Mouse (Mus musculus) small intestine, adult 2 months (tissue): ENCODE results near the gene Nfe2l1. TPM values are rescaled to one million over a fixed set of nuclear protein-coding genes. Genes with fewer than 3 reads are reported as not detected.

Experiments
- H3K27ac ChIP-seq: fragments of 200-500 bp; 2 replicates; pipeline ENCODE4 v1.5.1; 2012; ENCODE audit warnings: low read depth, low read length, control low read depth, inconsistent platforms; ENCODE audit not compliant: insufficient read depth
- H3K27me3 ChIP-seq: fragments of 200-500 bp; 2 replicates; pipeline ENCODE4 v1.6.1; 2012; ENCODE audit warnings: mild to moderate bottlenecking, moderate library complexity, low read length, inconsistent platforms; ENCODE audit not compliant: control insufficient read depth, insufficient read depth
- H3K36me3 ChIP-seq: fragments of 200-500 bp; 2 replicates; pipeline ENCODE4 v1.6.1; 2012; ENCODE audit warnings: mild to moderate bottlenecking, low read length, control low read depth, inconsistent platforms; ENCODE audit not compliant: control insufficient read depth, insufficient read depth
- H3K4me1 ChIP-seq: fragments of 200-500 bp; 2 replicates; pipeline ENCODE4 v1.6.1; 2012; ENCODE audit warnings: low read length, inconsistent platforms, mixed read lengths; ENCODE audit not compliant: control insufficient read depth, insufficient read depth, insufficient read length
- H3K4me3 ChIP-seq: fragments of 200-500 bp; 2 replicates; pipeline ENCODE4 v1.5.1; 2012; ENCODE audit warnings: low read depth, mild to moderate bottlenecking, control low read depth, inconsistent platforms, low read length, moderate library complexity
- CTCF ChIP-seq: fragments of 200-500 bp; IDR thresholded peaks from 2 replicates; pipeline ENCODE4 v1.5.1; 2012; ENCODE audit warnings: low read depth, mild to moderate bottlenecking, control low read depth, inconsistent platforms, low read length, moderate library complexity, mixed read lengths; ENCODE audit not compliant: insufficient replicate concordance, insufficient read length; ENCODE audit errors: extremely low read depth
- POLR2A ChIP-seq: fragments of 200-500 bp; IDR thresholded peaks from 2 replicates; pipeline ENCODE4 v1.6.1; 2012; ENCODE audit warnings: low read depth, mild to moderate bottlenecking, control low read depth, inconsistent platforms, low read length, moderate library complexity
- WGBS: fragments of 180-500 bp; shearing (Covaris S2); methylation state at CpG from one replicate; pipeline ENCODE4 v1.1.7; 2018; 5-methylcytosine and 5-hydroxymethylcytosine counted together
- polyA plus RNA-seq: library from polyadenylated mRNA; depleted of rRNA; stranded (reverse); fragments of >200 nt; gene quantifications from 2 replicates; pipeline ENCODE4 v1.2.3, GENCODE M21; 2012

Gene Nfe2l1
- polyA plus RNA-seq, 1 experiment = 87.5 TPM

- 53% methylated on average over 9 of the region's 9 CpGs for WGBS
- Histone ChIP-seq H3K27ac (0 out of 2 replicates have a peak overlapping the region, but pooled peaks have one; percentile 3), H3K4me3 (0 out of 2 replicates have a peak overlapping the region, but pooled peaks have one; percentile 12), H3K4me1 (peaks cover 27% of the 10 kb centered on the region), H3K36me3 (peaks cover 8% of the 10 kb centered on the region), H3K27me3 (no peaks in the 10 kb centered on the region)
- TF ChIP-seq CTCF (no peak), POLR2A (no peak)
Observed at GRCm38 (mm10) chr11:96827917-96828316, 1.9 kb downstream of the Nfe2l1 start.

GRCm38 (mm10) chr11:96827062-96827581, 2.6 kb downstream of the Nfe2l1 start:
- Histone ChIP-seq H3K36me3 (peaks cover 11% of the 10 kb centered on the region), H3K27me3 (no peaks in the 10 kb centered on the region), H3K4me3 (peak overlapping the region; percentile 4; the same call in 1 of the 2 replicates), H3K4me1 (peaks cover 29% of the 10 kb centered on the region), H3K27ac (no peak overlapping the region)
- TF ChIP-seq CTCF (no peak), POLR2A (no peak)
- 61% methylated on average over 12 of the region's 12 CpGs for WGBS

- TF ChIP-seq CTCF (no peak), POLR2A (no peak)
- H3K36me3 ChIP-seq = peaks cover 17% of the 10 kb centered on the region
- 56% methylated on average over 2 of the region's 2 CpGs for WGBS
- H3K27me3 ChIP-seq = no peaks in the 10 kb centered on the region
- H3K4me1 ChIP-seq = peaks cover 29% of the 10 kb centered on the region
- H3K27ac ChIP-seq = no peak overlapping the region
- no peak overlapping the region for H3K4me3 ChIP-seq
Observed at GRCm38 (mm10) chr11:96826481-96826880, 3.3 kb downstream of the Nfe2l1 start.

- Histone ChIP-seq H3K36me3 (peaks cover 32% of the 10 kb centered on the region), H3K27ac (peak overlapping the region; percentile 61; the same call in 1 of the 2 replicates), H3K27me3 (no peaks in the 10 kb centered on the region), H3K4me1 (peaks cover 29% of the 10 kb centered on the region), H3K4me3 (no peak overlapping the region)
- TF ChIP-seq POLR2A (no peak), CTCF (no peak)
- WGBS = 50% methylated on average over 7 of the region's 7 CpGs
Observed at GRCm38 (mm10) chr11:96824783-96825495, 4.8 kb downstream of the Nfe2l1 start.

- no peaks in the 10 kb centered on the region for H3K27me3 ChIP-seq
- H3K36me3 ChIP-seq = peaks cover 40% of the 10 kb centered on the region
- peaks cover 29% of the 10 kb centered on the region for H3K4me1 ChIP-seq
- H3K4me3 ChIP-seq = peak overlapping the region; percentile 54
- H3K27ac ChIP-seq = peak overlapping the region; percentile 61
- no peak for TF ChIP-seq POLR2A
- no peak for TF ChIP-seq CTCF
- WGBS = 4% methylated on average over 26 of the region's 26 CpGs
Observed at GRCm38 (mm10) chr11:96823880-96824782, 5.6 kb downstream of the Nfe2l1 start.

GRCm38 (mm10) chr11:96823471-96823837, 6.3 kb downstream of the Nfe2l1 start:
- Histone ChIP-seq H3K27ac (no peak overlapping the region), H3K36me3 (peaks cover 47% of the 10 kb centered on the region), H3K4me1 (peaks cover 29% of the 10 kb centered on the region), H3K4me3 (peak overlapping the region; percentile 54), H3K27me3 (no peaks in the 10 kb centered on the region)
- TF ChIP-seq CTCF (no peak), POLR2A (no peak)
- WGBS = 32% methylated on average over 13 of the region's 13 CpGs
